Mouse (Mus musculus): ENCODE data around the gene Arhgap19. TPM values are rescaled to one million over a fixed set of nuclear protein-coding genes. Genes with fewer than 3 reads are reported as not detected.
"Not testable (repeated sequence)": the region's sequence is repeated elsewhere in the genome, so short reads cannot be mapped to it uniquely, and the experiment has no call there.

The Arhgap19 gene
- total RNA-seq (2022): 1 to 10 TPM; 4.5 to 8.6 (median 7.2) TPM

DNA sequence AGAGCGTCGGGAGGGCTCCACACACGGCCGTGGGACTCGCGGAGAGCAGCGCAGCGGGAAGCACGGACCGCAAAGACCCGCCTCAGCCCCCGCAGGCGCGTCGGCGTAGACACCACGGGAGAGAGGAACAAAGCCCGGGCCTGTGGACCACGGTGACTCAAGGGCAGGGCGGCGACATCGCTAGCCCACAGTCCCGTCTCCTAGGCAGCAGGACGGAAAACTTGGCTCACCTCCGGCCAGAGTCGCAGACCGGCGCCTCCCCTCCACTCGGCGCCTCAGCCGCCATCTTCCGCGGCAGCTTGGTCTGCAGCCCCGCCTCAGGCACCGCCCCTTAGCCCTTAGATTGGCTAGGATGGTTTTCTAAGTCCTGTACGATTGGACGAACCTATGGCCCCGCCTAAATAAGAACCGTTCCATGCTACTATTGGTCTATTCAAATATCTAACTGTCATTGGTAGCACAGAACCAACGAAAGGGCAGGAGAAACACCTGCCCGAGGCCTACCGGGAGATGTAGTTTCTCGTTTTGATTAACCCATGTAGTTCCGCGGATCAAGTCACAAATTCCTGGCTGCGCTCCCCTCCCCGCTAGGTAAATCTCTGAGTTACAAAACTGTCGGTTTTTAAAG lies at the start of gene Arhgap19:
Gene Arhgap19 (minus strand): TSS at position 306 of the 628 bp plus-strand sequence.
- peak; percentile 92 for DNase-seq

DNA sequence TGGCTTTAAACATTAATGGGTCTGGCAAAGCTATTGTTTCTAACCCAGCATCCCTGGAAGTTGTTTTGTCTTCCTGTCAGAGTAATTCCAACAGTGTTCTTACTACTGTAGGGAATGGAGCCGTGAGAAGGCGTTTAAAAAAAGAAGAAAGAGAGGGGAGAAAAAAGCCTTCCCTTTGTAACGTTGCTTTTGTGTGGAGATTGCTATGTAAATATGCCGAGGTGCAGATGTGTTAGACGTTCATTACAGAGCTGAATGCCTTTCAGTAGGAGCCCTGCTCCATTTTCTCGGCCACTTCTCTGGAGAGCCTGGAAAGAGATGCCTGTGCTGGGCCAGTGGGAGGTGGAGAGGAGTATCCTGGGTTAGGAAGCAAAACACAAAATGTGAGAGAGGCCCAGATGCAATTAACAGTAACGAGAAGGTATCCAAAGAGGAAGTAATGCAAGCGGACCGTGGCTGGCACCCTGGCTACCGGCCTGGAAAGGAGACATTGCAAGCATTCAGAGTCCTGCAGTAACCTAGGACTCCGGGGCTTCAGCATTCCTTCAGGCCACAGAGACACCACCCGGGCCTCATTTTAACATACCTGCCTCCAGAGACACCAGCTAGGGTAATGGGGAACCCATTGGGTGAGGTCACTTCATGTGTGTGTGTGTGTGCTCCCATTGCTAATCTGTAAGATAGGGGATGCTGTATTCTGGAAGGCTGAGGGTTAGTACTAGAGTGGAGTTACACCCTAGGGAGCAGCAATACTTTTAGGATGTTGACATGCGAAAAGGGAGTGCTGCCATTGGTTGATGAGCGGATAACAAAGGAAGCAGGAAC lies 49.1 kb upstream of the Arhgap19 start:
- no peak for DNase-seq

DNA sequence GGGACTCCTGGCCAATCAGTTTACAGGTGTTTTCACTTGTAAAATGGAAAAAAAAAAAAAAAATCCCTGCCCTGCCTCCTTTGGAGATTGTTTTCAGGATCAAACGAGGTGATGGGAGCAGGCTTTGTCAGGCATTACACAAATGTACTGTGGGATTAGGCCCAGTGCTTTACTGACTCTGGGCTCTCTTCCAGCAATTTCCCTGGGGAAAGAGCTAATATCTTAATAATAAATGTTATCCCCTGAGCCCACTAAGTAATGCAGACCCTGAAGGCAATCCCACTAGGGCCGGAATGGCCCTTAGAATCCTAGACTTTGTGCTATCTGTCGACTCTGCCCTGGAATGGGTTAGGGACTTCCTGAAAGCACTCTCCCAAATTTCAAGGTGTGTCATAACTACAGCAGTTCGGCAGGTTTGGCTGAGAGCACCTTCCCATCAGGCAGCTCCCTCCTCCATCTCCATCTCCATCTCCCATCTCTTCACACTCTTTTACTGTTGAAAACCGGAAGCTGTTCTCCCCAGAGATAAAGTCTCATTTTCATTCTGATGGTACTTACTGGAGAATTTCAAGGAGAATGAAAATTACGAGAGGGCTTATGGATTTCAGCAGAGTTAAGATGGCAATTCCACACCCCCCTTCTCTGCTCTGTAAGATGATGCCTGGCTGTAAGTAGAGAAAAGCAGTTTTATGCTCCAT lies 48.3 kb upstream of the Arhgap19 start:
- no peak for DNase-seq

DNA sequence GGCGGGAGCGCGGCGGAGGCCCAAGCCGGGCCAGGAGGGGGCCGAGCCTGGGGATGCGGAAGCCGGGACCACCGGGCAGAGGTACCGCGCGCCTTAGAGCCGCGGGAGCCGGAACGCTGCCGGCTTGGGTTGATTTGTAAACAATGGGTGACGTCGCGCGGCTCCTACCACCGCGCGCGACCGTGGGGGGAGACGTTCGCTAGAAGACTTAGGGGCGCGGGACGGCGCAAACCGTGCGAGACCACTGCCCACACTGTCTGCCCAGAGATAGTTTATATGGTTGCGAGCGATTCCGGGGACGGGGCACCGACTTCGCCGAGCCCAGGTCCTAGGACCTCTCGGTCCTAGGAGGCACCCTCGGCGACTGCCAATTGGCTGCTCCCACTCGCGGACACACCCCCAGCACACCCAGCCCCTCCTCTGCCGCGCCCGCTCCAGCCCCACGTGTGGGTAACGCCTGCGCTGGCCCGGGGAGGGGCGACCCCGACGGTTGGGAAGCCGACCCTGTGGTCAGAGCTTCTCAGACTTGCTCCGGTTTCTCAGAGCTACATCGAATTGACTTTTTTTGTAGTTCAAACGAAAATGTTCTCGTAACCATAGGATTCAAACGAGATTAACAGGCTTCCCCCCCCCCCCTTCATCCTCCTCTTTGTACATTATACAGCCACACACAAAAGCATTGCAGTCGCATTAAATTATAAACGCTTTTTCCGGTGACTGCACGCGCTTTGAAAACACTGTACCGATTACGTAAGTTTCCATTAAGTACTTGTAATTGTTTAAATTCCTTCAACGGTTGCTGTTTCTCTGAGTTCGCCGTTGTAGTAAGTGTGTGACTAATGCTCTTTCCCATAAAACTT lies 46.4 kb upstream of the Arhgap19 start, which contains the start of gene Frat2:
Gene Frat2 (minus strand): TSS at position 141 of the 860 bp plus-strand sequence.
- DNase-seq: peak; percentile 80

DNA sequence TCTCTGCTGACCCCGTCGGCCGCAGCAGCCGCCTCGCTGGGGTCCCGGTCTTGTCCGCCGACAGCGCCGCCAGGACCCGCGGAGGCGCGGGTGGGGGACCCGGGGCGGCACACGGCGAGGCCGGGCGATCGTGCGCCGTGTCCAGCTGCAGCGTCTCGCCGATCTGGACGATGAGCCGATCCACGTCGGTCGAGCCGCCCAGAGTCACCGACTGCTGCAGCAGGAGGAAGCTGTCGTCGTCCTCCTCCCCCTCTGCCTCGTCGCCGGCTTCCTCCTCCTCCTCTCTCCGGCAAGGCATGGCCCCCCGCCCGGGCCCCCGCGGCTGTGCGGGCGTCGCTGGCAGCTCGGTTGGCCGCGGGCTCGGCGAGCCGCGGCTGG lies 45.8 kb upstream of the Arhgap19 start:
- DNase-seq: not testable (repeated sequence)

DNA sequence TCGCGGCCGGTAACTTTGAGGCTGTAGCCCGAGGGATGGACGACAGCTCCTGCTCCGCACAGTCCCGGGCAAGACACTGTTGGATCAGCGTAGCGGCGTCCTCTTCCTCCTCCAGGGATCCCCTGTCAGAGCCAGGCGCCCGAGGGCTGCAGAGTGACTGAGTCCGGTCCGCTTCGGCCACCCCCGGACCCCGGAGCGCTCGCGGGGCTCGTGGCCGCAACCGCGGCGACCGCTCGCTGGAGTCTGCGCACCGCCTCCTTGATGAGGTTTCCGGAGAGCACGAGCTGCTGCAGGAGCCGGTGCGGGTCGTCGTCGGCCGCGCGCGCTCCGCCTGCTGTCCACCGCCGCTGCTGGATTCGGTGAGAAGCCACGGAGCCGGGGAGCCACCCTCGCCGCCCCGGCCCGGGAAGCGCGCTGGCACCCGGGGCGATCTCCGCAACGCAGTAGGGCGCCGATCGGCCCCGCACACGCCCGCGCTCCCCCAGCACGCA lies 45.3 kb upstream of the Arhgap19 start:
- DNase-seq: peak; percentile 23

DNA sequence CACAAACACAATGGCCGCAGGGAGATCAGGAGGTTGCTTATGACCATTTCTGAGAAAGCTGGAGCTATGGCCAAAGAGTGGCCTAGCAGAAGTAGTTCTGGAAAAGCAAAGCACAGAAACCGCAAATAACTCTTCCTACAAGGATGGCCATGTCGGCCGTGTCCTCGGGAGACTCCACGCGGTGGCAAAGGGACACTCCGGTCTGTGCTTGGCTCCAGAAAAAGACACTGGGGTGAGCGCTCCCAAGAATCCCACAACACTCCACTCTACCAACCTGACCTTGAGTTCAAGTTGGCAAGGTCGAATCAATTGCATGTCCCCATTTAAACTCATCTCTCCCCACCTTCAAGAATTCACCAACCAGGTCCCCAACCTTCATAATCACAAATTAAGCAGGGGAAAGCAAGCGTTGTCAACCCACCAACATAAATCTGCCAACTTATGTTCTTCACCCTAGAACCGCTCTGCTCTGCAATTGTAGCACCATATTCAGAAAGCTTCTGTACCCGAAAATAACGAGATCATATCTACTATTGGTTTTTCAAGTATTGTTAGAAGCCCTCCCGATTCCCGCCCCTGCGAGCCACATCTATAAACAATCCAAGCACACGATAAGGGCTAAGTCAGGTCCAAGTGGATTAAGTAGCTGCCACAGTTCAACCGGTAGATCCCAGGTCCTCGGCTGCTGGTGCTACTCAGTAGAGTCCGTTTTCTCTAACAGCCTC lies 44.7 kb upstream of the Arhgap19 start:
- DNase-seq: peak; percentile 46

DNA sequence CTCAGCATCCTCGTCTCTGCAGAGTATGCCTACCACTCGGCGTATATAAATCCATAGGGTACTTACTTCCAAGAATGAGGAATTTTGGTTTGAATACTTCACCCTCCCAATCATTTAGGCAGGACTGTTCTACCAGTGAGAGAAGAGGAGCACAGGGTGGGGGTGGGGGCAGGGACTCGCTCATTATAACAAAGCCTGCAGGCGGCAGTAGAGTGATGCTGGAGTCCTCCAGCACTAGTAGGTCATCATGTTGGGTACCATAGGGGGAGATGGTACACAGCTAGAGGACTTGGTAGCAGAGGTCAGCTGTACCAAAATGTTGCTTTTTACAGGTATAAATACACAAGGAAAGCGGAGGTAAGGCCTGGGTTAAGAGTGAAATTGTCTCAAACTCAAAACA lies 42.5 kb upstream of the Arhgap19 start:
- no peak for DNase-seq

DNA sequence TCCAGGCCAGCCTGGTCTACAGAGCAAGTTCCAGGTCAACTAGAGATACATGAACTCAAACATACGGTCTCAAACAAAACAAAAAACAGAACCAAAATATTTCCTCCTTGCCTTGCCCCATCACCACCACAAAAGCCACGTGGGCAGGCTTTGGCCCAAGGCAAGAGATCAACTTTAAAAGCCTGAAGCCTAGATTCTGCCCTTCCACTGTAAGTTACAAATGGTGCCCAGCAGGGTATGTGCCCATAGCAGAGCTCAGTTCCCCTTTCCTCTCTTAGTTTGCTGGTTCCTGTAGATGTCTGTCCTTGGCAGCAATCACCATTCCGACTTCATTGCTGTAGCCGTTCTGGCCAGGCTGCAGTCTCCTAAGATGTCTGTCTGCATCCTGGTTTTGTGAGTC lies 40.9 kb upstream of the Arhgap19 start:
- DNase-seq: no peak

DNA sequence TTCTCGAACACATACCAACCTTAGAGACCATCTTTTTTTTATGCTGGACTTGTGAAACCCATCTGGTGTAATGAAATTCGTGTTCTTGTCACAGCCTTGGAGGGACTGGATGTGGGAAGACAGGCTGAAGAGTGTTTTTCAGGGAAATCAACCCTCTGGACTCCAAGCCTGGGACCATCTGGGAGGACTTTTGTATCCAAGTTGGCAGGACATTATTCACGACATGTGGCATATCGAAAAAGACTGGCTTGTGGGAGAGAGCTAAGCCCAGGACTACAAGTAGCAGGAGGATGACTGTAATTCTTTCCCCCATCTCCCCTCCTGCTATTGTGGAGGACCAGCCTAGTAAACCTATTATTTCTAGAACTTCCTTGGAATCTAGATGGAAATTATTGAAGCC lies 40.3 kb upstream of the Arhgap19 start:
- DNase-seq: no peak

DNA sequence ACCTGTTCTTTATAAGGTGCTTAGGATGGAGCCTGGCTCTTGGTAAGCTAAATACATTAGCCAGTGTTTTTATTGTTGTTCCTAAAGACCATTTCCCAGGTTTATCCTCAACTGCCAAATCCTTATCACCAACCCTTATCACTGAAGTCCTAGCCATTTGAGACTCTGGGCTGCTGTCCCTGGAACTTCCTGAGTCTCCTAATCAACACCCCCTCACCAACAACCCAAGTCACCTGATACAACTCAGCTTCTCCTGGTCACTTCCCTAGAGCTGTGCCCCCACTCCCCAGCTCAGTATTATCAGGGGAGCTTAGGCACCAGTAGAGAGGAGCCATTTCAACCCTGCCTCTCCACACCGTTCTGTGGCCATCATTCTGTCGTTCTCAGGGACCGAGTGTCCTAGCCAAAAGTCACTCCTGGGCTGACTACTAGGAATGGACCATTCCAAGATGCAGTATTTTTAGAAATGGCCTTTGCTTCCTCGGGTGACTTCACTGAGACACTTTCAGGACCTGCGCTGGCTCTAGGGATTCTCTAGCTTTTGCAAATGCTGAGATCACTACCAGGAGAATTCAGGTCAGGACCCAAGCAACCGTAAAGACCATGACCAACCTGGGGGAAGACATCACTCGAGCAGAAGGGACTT lies 39.4 kb upstream of the Arhgap19 start:
- no peak for DNase-seq

DNA sequence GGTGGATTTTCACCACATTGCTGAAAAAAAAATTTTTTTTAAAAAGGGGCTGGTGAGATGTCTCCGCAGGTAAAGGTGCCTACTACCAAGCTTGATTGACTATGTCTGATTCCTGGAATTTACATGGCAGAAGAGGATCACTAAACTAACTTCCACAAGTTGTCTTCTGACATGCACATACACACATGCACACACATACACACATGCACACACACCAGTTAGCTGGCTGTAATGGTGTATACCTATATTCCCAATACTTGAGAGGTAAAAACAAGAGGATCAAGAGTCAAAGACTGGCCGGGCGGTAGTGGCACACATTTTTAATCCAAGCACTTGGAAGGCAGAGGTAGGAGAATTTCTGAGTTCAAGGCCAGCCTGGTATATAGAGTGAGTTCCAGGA lies 37.8 kb upstream of the Arhgap19 start:
- no peak for DNase-seq

DNA sequence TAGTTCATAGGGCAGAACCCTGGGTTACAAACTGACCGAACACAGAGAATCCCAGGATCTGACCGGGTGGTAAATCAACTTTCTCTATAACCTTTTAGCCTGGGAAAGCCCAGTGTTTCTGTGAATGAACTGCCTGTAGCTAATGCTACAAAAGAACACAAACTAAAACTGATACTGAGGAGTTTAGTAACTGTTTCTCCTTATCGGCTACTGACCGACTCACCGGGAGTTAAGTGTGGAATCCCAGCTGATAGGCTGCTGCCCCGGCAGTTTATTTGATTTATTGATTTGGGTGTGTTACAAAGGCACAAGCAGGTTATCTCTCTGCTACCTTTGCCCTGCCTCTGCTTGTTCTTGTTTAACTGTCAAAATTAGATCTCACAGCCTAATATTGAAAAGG lies 37.0 kb upstream of the Arhgap19 start:
- no peak for DNase-seq

DNA sequence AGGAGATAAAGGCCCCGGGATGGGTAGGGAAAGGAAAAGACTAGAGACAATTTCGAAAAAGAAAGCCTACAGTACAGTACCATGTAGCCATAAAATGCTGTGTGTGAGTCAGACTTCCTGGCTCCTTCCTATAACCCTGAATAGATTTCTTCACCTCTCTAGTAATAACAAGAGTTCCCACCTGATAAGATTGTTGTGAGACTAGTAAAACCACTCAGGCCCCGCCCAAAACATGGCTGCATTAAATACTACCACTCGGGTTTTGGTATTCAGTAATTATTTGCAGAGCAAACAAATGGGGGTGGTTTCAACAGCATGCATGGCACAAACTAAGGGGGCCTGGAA lies 36.0 kb upstream of the Arhgap19 start:
- DNase-seq: no peak

DNA sequence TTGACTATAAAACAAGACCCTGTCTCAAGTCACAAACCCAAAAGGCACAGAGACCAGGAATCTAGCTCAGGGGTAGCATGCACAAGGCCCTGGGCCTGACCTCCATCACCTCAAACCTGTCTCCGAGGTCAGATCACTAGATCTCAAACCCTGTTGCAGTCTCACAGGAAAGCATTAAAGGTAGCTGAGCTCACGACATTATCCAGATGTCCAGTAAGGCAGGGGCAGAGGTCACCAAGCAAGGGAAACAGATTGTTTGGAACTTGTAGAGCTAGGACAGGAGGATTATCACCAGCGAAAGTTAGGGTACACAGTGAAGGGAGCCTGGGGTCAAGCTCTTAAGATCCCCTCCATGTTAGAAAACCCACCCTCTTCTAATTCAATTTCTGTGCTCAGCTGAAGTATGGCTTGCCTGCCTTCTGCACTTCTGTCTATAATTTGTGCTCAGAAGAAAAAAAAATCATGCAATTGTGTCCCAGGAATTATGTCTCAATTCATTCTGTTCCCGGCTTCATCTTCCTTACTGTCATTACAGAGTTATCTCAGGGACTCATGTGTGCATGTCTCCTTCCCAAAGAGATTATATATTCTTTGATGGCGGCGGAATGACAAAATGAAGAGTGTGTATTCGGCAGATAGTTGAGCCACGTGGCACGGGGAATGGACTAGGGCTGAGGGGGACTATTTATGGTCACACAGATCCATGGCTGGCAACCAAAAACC lies 35.5 kb upstream of the Arhgap19 start:
- DNase-seq: no peak

DNA sequence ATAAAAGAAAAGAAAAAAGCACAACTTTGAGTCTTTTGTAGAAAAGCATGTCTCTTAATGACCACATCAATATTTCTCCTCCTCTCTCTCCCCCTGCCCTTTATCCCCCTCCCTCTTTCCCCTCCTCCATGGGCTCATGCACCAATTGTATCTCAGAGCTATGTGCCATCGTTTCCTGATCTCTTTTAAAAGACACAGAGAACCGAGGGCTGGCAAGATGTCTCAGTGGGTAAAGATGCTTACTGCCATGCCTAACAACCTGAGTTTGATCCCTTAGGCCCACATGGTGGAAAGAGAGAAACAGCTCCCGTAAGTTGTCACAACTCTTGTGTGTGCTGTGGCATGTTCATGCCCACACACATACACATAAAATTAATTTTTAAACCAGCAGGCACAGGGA lies 34.9 kb upstream of the Arhgap19 start:
- DNase-seq: no peak

DNA sequence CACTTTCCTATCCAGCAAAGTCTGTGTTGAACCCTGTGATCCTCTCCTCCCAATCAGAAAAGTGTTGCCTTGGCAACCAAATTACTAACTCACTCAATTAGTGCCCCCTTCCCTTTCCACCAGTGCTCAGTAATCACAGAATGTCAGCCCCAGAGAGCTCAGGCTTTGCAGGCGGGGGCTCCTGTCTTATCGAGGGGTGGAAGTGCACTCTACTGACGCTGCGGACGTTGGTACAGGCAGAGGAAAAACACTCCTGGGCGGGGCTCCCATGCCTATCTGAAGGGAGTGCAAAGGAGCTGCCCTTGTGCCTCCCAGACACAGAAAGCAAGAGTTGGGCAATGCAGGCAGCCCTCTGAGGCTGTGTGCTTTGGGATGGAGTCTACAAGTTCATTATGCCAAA lies 34.0 kb upstream of the Arhgap19 start:
- peak; percentile 29 for DNase-seq

DNA sequence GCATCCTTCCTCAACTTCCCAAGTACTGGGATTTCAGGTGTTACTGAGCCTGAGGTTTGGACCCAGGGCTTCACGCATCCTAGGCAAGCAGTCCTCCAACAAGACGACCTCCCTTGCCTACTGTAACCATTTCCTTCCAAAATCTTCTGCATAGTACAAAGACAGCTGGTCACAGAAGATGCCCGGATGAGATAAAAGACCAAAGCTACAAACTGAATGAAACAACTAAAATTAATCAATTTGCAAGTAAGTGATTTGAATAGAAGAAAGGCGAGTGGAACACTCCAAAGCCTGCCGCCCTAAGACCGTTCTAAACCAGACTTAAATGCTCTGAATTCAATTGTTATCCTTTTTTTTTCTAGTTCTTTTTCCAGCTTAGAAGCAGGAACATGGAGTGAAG lies 33.6 kb upstream of the Arhgap19 start:
- no peak for DNase-seq

DNA sequence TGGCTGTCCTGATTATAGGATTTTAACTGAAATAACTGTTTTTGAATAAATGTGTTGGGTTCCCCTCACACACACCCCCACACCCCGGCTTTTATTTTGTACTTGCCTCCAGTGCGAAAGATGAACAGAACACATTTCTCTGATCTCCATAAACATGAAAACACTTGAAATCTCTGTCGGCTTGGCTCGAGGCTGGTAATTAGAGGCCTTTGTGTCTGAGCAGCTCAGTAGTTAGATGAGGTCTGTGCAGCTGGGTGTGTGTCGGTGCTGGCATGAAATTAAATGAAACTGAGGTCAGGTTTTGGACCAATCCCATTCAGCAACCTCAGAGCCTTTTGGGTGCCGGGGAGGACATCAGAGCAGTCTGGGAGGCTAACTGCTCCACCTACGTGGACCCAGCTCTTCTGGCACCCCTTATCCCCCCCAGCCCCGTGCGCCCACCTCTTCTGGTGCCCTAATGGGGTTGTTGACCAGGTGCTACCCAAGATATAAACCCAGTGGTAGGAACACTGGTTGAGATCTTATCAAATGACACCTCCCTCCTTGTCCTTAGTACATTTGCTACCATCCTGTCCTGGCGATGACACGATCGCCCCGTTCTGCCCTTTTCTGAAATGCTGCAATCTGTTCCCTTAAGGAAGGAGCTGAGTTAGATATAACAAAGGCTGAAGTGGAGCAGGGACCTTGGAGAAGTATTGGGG lies 30.8 kb upstream of the Arhgap19 start:
- DNase-seq: no peak
